Mouse (Mus musculus) cortical plate, adult 2 months (tissue): ENCODE results near the gene Khdc4. TPM values are rescaled to one million over a fixed set of nuclear protein-coding genes. Genes with fewer than 3 reads are reported as not detected.
"Not testable (repeated sequence)": the region's sequence is repeated elsewhere in the genome, so short reads cannot be mapped to it uniquely, and the experiment has no call there.

Source experiments
- H3K27ac ChIP-seq: fragments of 200-500 bp; 2 replicates; pipeline ENCODE4 v1.5.1; 2012; ENCODE audit warnings: low read length, control low read depth, inconsistent platforms; ENCODE audit not compliant: insufficient read depth
- H3K4me1 ChIP-seq: fragments of 200-500 bp; 2 replicates; pipeline ENCODE4 v1.6.1; 2011; ENCODE audit warnings: low read length; ENCODE audit not compliant: control insufficient read depth, insufficient read depth
- H3K4me3 ChIP-seq: fragments of 200-500 bp; 2 replicates; pipeline ENCODE4 v1.5.1; 2011; ENCODE audit warnings: mild to moderate bottlenecking, low read length, control low read depth; ENCODE audit not compliant: insufficient read depth
- CTCF ChIP-seq: fragments of 200-500 bp; IDR thresholded peaks from 2 replicates; pipeline ENCODE4 v1.5.1; 2011; ENCODE audit warnings: mild to moderate bottlenecking, control low read depth, low read length; ENCODE audit not compliant: insufficient read depth; ENCODE audit errors: extremely low read depth
- POLR2A ChIP-seq: fragments of 200-500 bp; IDR thresholded peaks from 2 replicates; pipeline ENCODE4 v1.6.1; 2011; ENCODE audit warnings: mild to moderate bottlenecking, low read length, control low read depth; ENCODE audit not compliant: insufficient read depth; ENCODE audit errors: extremely low read depth
- polyA plus RNA-seq: library from polyadenylated mRNA; depleted of rRNA; stranded (reverse); fragments of >200 nt; gene quantifications from 2 replicates; pipeline ENCODE4 v1.2.3, GENCODE M21; 2012

Gene Khdc4
- polyA plus RNA-seq, 1 experiment, result 70.5 TPM

- no peak for TF ChIP-seq CTCF
- TF ChIP-seq POLR2A, result no peak
- Histone ChIP-seq H3K27ac (0 out of 2 replicates have a peak overlapping the region, but pooled peaks have one; percentile 82), H3K4me3 (peak overlapping the region; percentile 88), H3K4me1 (peaks cover 6% of the 10 kb centered on the region; the same call in 1 of the 2 replicates)
These were observed 1.4 kb downstream of the Khdc4 start for GRCm38 (mm10) chr3:88686734-88687611.

DNA sequence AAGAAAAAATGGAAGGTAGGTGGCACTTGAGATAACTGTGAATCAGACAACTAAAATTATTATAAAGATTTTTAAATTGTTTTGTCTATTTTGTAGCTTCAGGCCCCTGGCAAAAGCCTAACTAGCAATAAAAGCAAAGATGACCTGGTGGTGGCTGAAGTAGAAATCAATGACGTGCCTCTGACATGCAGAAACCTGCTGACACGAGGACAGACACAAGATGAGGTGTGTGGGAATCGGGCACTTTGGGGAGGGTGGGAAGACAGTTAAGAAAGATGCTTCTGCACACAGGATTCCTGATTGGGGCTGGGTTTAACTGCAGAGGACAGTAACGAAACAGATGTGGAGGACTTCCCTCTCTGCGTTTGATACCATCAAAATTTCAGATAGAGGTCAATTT is 3.5 kb downstream of the Khdc4 start:
- Histone ChIP-seq H3K27ac (no peak overlapping the region), H3K4me1 (peaks cover 6% of the 10 kb centered on the region; the same call in 1 of the 2 replicates), H3K4me3 (no peak overlapping the region)
- TF ChIP-seq CTCF (no peak), POLR2A (no peak)

DNA sequence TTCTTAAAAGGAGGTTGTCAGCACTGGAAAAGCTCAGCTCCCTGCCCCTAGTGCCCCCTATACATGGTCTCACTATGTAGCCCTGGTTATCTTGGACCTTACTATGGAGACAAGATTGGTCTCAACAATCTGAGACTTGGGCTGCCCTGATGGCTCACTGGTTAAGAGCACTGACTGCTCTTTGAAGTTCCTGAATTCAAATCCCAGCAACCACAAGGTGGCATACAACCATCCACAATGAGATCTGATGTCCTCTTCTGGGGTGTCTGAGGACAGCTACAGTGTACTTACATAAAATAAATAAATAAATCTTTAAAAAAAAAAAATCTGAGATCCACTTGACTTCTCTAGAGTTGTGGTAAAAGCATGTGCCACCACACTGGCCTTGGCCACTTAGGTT is 9.9 kb downstream of the Khdc4 start:
- TF ChIP-seq POLR2A (no peak), CTCF (no peak)
- H3K4me1 ChIP-seq, result no peaks in the 10 kb centered on the region
- no peak overlapping the region for H3K4me3 ChIP-seq
- no peak overlapping the region for H3K27ac ChIP-seq

DNA sequence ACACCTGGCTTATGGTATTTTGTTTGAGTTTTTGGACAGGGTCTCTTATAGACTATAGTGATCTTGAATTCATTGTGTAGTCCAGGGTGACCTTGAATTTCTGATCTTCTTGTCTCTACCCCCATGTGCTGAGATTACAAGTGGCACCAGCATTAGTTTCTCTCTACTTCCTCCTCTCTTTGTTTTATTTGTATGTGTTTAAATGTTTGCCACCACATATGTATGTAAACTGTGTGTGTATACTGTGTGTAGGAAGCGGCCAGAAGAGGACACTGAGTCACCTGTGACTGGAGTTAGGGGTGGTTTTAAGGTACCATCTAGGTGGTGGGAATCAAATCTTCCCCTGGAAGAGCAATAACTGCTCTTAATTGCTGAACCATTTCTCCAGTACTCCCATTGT is 12.4 kb downstream of the Khdc4 start:
- Histone ChIP-seq H3K27ac (no peak overlapping the region), H3K4me1 (peaks cover 1% of the 10 kb centered on the region; the same call in 1 of the 2 replicates), H3K4me3 (no peak overlapping the region)
- TF ChIP-seq POLR2A (no peak), CTCF (no peak)

DNA sequence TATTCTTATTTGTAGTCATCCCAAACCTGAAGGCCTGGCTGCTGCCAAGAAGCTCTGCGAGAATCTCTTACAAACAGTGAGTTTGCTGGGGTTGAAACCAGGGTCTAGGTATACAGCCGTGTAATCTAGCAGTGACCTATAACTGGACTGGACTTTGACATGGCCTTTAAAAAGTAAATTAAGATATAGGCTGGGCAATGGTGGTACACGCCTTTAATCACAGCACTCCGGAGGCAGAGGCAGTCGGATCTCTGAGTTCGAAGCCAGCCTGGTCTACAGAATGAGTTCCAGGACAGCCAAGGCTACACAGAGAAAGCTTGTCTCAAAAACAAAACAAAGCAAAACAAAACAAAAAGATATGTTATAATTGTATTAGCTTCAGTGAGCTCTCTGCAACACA is 13.2 kb downstream of the Khdc4 start:
- Histone ChIP-seq H3K4me3 (no peak overlapping the region), H3K4me1 (peaks cover 1% of the 10 kb centered on the region; the same call in 1 of the 2 replicates), H3K27ac (no peak overlapping the region)
- TF ChIP-seq CTCF (no peak), POLR2A (no peak)

GRCm38 (mm10) chr3:88700247-88700646 is 14.6 kb downstream of the Khdc4 start:
- Histone ChIP-seq H3K27ac (no peak overlapping the region), H3K4me1 (peaks cover 1% of the 10 kb centered on the region; the same call in 1 of the 2 replicates), H3K4me3 (no peak overlapping the region)
- TF ChIP-seq POLR2A (no peak), CTCF (no peak)

- Histone ChIP-seq H3K27ac (no peak overlapping the region), H3K4me1 (peaks cover 1% of the 10 kb centered on the region; the same call in 1 of the 2 replicates), H3K4me3 (no peak overlapping the region)
- no peak for TF ChIP-seq CTCF
- TF ChIP-seq POLR2A, result no peak
These were observed 15.6 kb downstream of the Khdc4 start for GRCm38 (mm10) chr3:88701222-88701621.

DNA sequence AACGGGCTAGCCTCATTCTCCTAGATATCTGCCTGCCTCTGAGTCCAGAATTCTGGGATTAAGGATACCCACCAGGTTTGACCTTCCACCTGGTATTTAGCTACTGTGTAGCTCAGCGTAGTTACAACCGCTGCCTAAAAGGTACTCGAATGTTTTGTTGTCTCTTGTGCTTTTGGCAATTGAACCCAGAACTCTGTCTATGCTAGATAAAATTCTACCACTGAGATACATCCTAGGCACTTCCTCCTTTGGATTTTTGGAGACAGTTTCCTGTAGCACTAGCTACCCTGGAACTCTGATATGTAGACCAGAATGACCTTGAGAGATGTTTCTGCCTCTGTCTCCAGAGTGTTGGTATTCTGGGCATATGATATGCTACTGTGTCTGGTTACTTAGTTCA is 28.1 kb downstream of the Khdc4 start:
- TF ChIP-seq POLR2A, result no peak
- no peak for TF ChIP-seq CTCF
- Histone ChIP-seq H3K27ac (no peak overlapping the region), H3K4me3 (no peak overlapping the region), H3K4me1 (peaks cover 7% of the 10 kb centered on the region)

DNA sequence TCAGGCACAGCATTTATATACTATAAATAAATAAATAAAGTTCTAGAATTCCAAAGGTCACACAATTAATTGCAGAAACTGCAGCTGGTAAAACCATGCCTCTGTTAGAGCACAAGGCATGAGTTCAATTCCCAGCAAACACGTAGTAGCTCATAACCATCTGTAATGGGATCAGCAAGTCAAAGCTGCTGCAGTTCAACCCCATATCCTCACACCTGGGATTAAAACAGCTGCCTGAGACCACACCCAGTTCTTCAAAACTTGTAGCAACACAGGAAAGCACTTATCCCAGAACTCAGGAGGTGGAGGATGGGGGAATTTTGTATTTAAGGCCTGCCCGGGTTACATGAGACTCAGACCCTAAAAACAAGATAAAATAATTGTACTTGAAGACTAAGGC is 29.1 kb downstream of the Khdc4 start:
- Histone ChIP-seq H3K27ac (no peak overlapping the region), H3K4me3 (no peak overlapping the region), H3K4me1 (peaks cover 8% of the 10 kb centered on the region)
- TF ChIP-seq POLR2A (no peak), CTCF (no peak)

DNA sequence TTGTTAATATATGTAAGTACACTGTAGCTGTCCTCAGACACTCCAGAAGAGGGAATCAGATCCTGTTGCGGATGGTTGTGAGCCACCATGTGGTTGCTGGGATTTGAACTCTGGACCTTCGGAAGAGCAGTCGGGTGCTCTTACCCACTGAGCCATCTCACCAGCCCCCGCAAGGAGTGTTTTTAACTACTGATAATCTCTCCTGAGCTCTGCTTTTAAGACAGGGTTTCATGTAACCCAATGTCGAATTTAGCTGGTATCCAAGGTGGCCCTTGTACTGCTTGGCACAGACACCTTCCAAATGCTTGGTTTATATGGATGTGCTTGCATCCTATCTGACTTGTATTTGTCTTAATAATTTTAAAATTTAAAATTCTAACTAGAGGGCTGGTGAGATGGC is 30.1 kb downstream of the Khdc4 start:
- H3K4me3 ChIP-seq, H3K4me1 ChIP-seq, H3K27ac ChIP-seq: not testable (repeated sequence)
